Mouse (Mus musculus): ENCODE measurements around the gene Irgm1. TPM values are rescaled to one million over a fixed set of nuclear protein-coding genes. Genes with fewer than 3 reads are reported as not detected.
A peak's percentile ranks its signal among the peaks of the same experiment; 100 is the strongest.
"Not testable (repeated sequence)": the region's sequence is repeated elsewhere in the genome, so short reads cannot be mapped to it uniquely, and the experiment has no call there.

The Irgm1 gene
- 10.2 and 11.0 TPM in 2 replicates for polyA plus RNA-seq (2014; fragmentation: Nextera tagmentation; extraction: Ambion mirVana)

GRCm38 (mm10) chr11:48871201-48871772, at the start of gene Irgm1:
Gene Irgm1 (minus strand): TSS chr11:48871683.
- Histone ChIP-seq H3K27ac (replicated peaks in 1 of 2; ENCODE audit: control insufficient read depth in 1 of 2, insufficient read depth in 1 of 2, low read depth in 2 of 2, low read length in 2 of 2) (peak within 1 kb of the TSS; percentile 43 to 71), H3K4me1 (ENCODE audit: control insufficient read depth in 2 of 2, insufficient read depth in 2 of 2, low read length in 2 of 2) (peaks cover 9 to 35% of the 10 kb centered on the region in 2 experiments), H3K36me3 (ENCODE audit: control insufficient read depth, insufficient read depth, low read length) (peaks cover 3% of the 10 kb centered on the region), H3K4me2 (ENCODE audit: low read length) (peak within 1 kb of the TSS; percentile 83), H3K9me3 (ENCODE audit: control insufficient read depth, low read length) (no peaks in the 10 kb centered on the region), H3K27me3 (ENCODE audit: control insufficient read depth, insufficient read depth, low read length) (no peaks in the 10 kb centered on the region), H3K4me3 (ENCODE audit: control insufficient read depth in 1 of 2, insufficient read depth in 1 of 2, low read depth in 1 of 2, low read length in 2 of 2) (peak within 1 kb of the TSS; percentile 52 to 62), H3K9ac (ENCODE audit: low read length) (peak within 1 kb of the TSS; percentile 73)
- ATAC-seq (ENCODE audit: insufficient number of reproducible peaks, insufficient read depth, low FRiP score, low read depth) = peak; percentile 53; the same call in 1 of the 2 replicates
- under 1% methylated on average over 19 of the region's 19 CpGs for WGBS

- Histone ChIP-seq H3K27ac (replicated peaks in 1 of 2; ENCODE audit: control insufficient read depth in 1 of 2, insufficient read depth in 1 of 2, low read depth in 2 of 2, low read length in 2 of 2) (no peak overlapping the region), H3K4me1 (ENCODE audit: control insufficient read depth in 2 of 2, insufficient read depth in 2 of 2, low read length in 2 of 2) (no peaks in the 10 kb centered on the region), H3K27me3 (ENCODE audit: control insufficient read depth, insufficient read depth, low read length) (no peaks in the 10 kb centered on the region), H3K4me2 (ENCODE audit: low read length) (no peak overlapping the region), H3K4me3 (ENCODE audit: control insufficient read depth in 1 of 2, insufficient read depth in 1 of 2, low read depth in 1 of 2, low read length in 2 of 2) (no peak overlapping the region), H3K9me3 (ENCODE audit: control insufficient read depth, low read length) (no peaks in the 10 kb centered on the region), H3K36me3 (ENCODE audit: control insufficient read depth, insufficient read depth, low read length) (no peaks in the 10 kb centered on the region), H3K9ac (ENCODE audit: low read length) (no peak overlapping the region)
- 70% methylated on average over 3 of the region's 3 CpGs for WGBS
- no peak for ATAC-seq (ENCODE audit: insufficient number of reproducible peaks, insufficient read depth, low FRiP score, low read depth)
Measured at GRCm38 (mm10) chr11:48918380-48918779, 46.9 kb upstream of the Irgm1 start.

GRCm38 (mm10) chr11:48913611-48914010, 42.1 kb upstream of the Irgm1 start:
- no peak overlapping the region for H3K27ac ChIP-seq (replicated peaks in 1 of 2; ENCODE audit: control insufficient read depth in 1 of 2, insufficient read depth in 1 of 2, low read depth in 2 of 2, low read length in 2 of 2)
- H3K4me2 ChIP-seq (ENCODE audit: low read length) = no peak overlapping the region
- 84% methylated on average over 1 of the region's 1 CpGs for WGBS
- no peaks in the 10 kb centered on the region for H3K4me1 ChIP-seq (ENCODE audit: control insufficient read depth in 2 of 2, insufficient read depth in 2 of 2, low read length in 2 of 2)
- no peak for ATAC-seq (ENCODE audit: insufficient number of reproducible peaks, insufficient read depth, low FRiP score, low read depth)
- H3K4me3 ChIP-seq (ENCODE audit: control insufficient read depth in 1 of 2, insufficient read depth in 1 of 2, low read depth in 1 of 2, low read length in 2 of 2) = no peak overlapping the region
- H3K27me3 ChIP-seq (ENCODE audit: control insufficient read depth, insufficient read depth, low read length) = no peaks in the 10 kb centered on the region
- H3K9me3 ChIP-seq (ENCODE audit: control insufficient read depth, low read length) = no peaks in the 10 kb centered on the region
- no peaks in the 10 kb centered on the region for H3K36me3 ChIP-seq (ENCODE audit: control insufficient read depth, insufficient read depth, low read length)
- no peak overlapping the region for H3K9ac ChIP-seq (ENCODE audit: low read length)

GRCm38 (mm10) chr11:48908459-48908858, 37.0 kb upstream of the Irgm1 start:
- Histone ChIP-seq H3K9me3 (ENCODE audit: control insufficient read depth, low read length) (no peaks in the 10 kb centered on the region), H3K36me3 (ENCODE audit: control insufficient read depth, insufficient read depth, low read length) (no peaks in the 10 kb centered on the region), H3K4me1 (ENCODE audit: control insufficient read depth in 2 of 2, insufficient read depth in 2 of 2, low read length in 2 of 2) (no peaks in the 10 kb centered on the region), H3K27ac (replicated peaks in 1 of 2; ENCODE audit: control insufficient read depth in 1 of 2, insufficient read depth in 1 of 2, low read depth in 2 of 2, low read length in 2 of 2) (no peak overlapping the region), H3K4me2 (ENCODE audit: low read length) (no peak overlapping the region), H3K4me3 (ENCODE audit: control insufficient read depth in 1 of 2, insufficient read depth in 1 of 2, low read depth in 1 of 2, low read length in 2 of 2) (no peak overlapping the region), H3K9ac (ENCODE audit: low read length) (no peak overlapping the region), H3K27me3 (ENCODE audit: control insufficient read depth, insufficient read depth, low read length) (no peaks in the 10 kb centered on the region)
- ATAC-seq (ENCODE audit: insufficient number of reproducible peaks, insufficient read depth, low FRiP score, low read depth) = no peak
- 40% methylated on average over 1 of the region's 1 CpGs for WGBS

GRCm38 (mm10) chr11:48902021-48902420, 30.5 kb upstream of the Irgm1 start, which contains the start of gene Gm5431:
Gene Gm5431 (minus strand): TSS chr11:48902214.
- 57% methylated on average over 2 of the region's 2 CpGs for WGBS

GRCm38 (mm10) chr11:48901567-48901930, 30.1 kb upstream of the Irgm1 start:
- H3K4me2 ChIP-seq (ENCODE audit: low read length); H3K9ac ChIP-seq (ENCODE audit: low read length); H3K27me3 ChIP-seq (ENCODE audit: control insufficient read depth, insufficient read depth, low read length); H3K9me3 ChIP-seq (ENCODE audit: control insufficient read depth, low read length); H3K4me1 ChIP-seq (ENCODE audit: control insufficient read depth in 2 of 2, insufficient read depth in 2 of 2, low read length in 2 of 2); ATAC-seq (ENCODE audit: insufficient number of reproducible peaks, insufficient read depth, low FRiP score, low read depth); H3K36me3 ChIP-seq (ENCODE audit: control insufficient read depth, insufficient read depth, low read length); H3K27ac ChIP-seq (replicated peaks in 1 of 2; ENCODE audit: control insufficient read depth in 1 of 2, insufficient read depth in 1 of 2, low read depth in 2 of 2, low read length in 2 of 2); H3K4me3 ChIP-seq (ENCODE audit: control insufficient read depth in 1 of 2, insufficient read depth in 1 of 2, low read depth in 1 of 2, low read length in 2 of 2): not testable (repeated sequence)
- 68% methylated on average over 1 of the region's 1 CpGs for WGBS

More at GRCm38 (mm10) chr11:48902021-48902420, 30.5 kb upstream of the Irgm1 start, which contains the start of gene Gm5431:
- H3K27me3 ChIP-seq (ENCODE audit: control insufficient read depth, insufficient read depth, low read length) = no peaks in the 10 kb centered on the region
- H3K4me3 ChIP-seq (ENCODE audit: control insufficient read depth in 1 of 2, insufficient read depth in 1 of 2, low read depth in 1 of 2, low read length in 2 of 2) = no peak within 1 kb of the TSS
- H3K27ac ChIP-seq (replicated peaks in 1 of 2; ENCODE audit: control insufficient read depth in 1 of 2, insufficient read depth in 1 of 2, low read depth in 2 of 2, low read length in 2 of 2) = no peak within 1 kb of the TSS
- H3K9ac ChIP-seq (ENCODE audit: low read length) = no peak within 1 kb of the TSS
- H3K4me1 ChIP-seq (ENCODE audit: control insufficient read depth in 2 of 2, insufficient read depth in 2 of 2, low read length in 2 of 2) = no peaks in the 10 kb centered on the region
- no peak for ATAC-seq (ENCODE audit: insufficient number of reproducible peaks, insufficient read depth, low FRiP score, low read depth)
- H3K4me2 ChIP-seq (ENCODE audit: low read length) = no peak within 1 kb of the TSS
- no peaks in the 10 kb centered on the region for H3K36me3 ChIP-seq (ENCODE audit: control insufficient read depth, insufficient read depth, low read length)
- H3K9me3 ChIP-seq (ENCODE audit: control insufficient read depth, low read length) = no peaks in the 10 kb centered on the region

- not testable (repeated sequence) for H3K4me1 ChIP-seq (ENCODE audit: control insufficient read depth in 2 of 2, insufficient read depth in 2 of 2, low read length in 2 of 2); H3K4me3 ChIP-seq (ENCODE audit: control insufficient read depth in 1 of 2, insufficient read depth in 1 of 2, low read depth in 1 of 2, low read length in 2 of 2); H3K27ac ChIP-seq (replicated peaks in 1 of 2; ENCODE audit: control insufficient read depth in 1 of 2, insufficient read depth in 1 of 2, low read depth in 2 of 2, low read length in 2 of 2); ATAC-seq (ENCODE audit: insufficient number of reproducible peaks, insufficient read depth, low FRiP score, low read depth); H3K27me3 ChIP-seq (ENCODE audit: control insufficient read depth, insufficient read depth, low read length); H3K9me3 ChIP-seq (ENCODE audit: control insufficient read depth, low read length); H3K36me3 ChIP-seq (ENCODE audit: control insufficient read depth, insufficient read depth, low read length); H3K4me2 ChIP-seq (ENCODE audit: low read length); H3K9ac ChIP-seq (ENCODE audit: low read length)
- WGBS = 70% methylated on average over 6 of the region's 6 CpGs
Measured at GRCm38 (mm10) chr11:48900654-48901566, 29.4 kb upstream of the Irgm1 start.

All from heart, embryonic 14.5 days (tissue).